Mouse (Mus musculus): Measurements from ENCODE around the gene Pold1. TPM values are rescaled to one million over a fixed set of nuclear protein-coding genes. Genes with fewer than 3 reads are reported as not detected.

The Pold1 gene
- polyA plus RNA-seq (2015; fragmentation: Illumina TruSeq; extraction: RNeasy Lipid Tissue Mini Kit (QIAGEN cat#74804); ENCODE audit: low read depth, low replicate concordance): 9.0 TPM

GRCm38 (mm10) chr7:44548497-44549087 is at the start of gene Pold1:
Gene Pold1 (minus strand): TSS chr7:44548849.

GRCm38 (mm10) chr7:44590402-44591347 is 42.0 kb upstream of the Pold1 start, which contains the start of gene Kcnc3:
Gene Kcnc3 (plus strand): TSS chr7:44590664.

GRCm38 (mm10) chr7:44572213-44572701 is 23.6 kb upstream of the Pold1 start, which contains the start of gene Napsa:
Gene Napsa (plus strand): TSS chr7:44572380.

GRCm38 (mm10) chr7:44553826-44554225 is 5.2 kb upstream of the Pold1 start, which contains the start of gene Nr1h2:
Gene Nr1h2 (minus strand): TSS chr7:44553951.

GRCm38 (mm10) chr7:44531946-44532732 is 16.5 kb downstream of the Pold1 start, which contains the start of gene Spib:
Gene Spib (minus strand): TSS chr7:44532071.

GRCm38 (mm10) chr7:44524502-44524901 is 24.1 kb downstream of the Pold1 start, which contains the start of gene Mybpc2:
Gene Mybpc2 (minus strand): TSS chr7:44524656.

GRCm38 (mm10) chr7:44495992-44496770 is 52.5 kb downstream of the Pold1 start, which contains the start of the genes Emc10 and Fam71e1:
Gene Emc10 (minus strand): TSS chr7:44496529.
Gene Fam71e1 (plus strand): TSS chr7:44496581.

Other genes starting within 250 kb of the Pold1 start
- gene Clec11a, start 241.9 kb downstream of the Pold1 start, polyA plus RNA-seq (2015; fragmentation: Illumina TruSeq; extraction: RNeasy Lipid Tissue Mini Kit (QIAGEN cat#74804); ENCODE audit: low read depth, low replicate concordance): 3.5 TPM
- 128 TPM for gene Shank1, start 238.6 kb downstream of the Pold1 start, polyA plus RNA-seq (2015; fragmentation: Illumina TruSeq; extraction: RNeasy Lipid Tissue Mini Kit (QIAGEN cat#74804); ENCODE audit: low read depth, low replicate concordance)
- 52.4 TPM for gene Syt3, start 164.7 kb downstream of the Pold1 start, polyA plus RNA-seq (2015; fragmentation: Illumina TruSeq; extraction: RNeasy Lipid Tissue Mini Kit (QIAGEN cat#74804); ENCODE audit: low read depth, low replicate concordance)
- 2.1 TPM for gene 1700008O03Rik, start 163.0 kb downstream of the Pold1 start, polyA plus RNA-seq (2015; fragmentation: Illumina TruSeq; extraction: RNeasy Lipid Tissue Mini Kit (QIAGEN cat#74804); ENCODE audit: low read depth, low replicate concordance)
- 115 TPM for gene Lrrc4b, start 119.8 kb downstream of the Pold1 start, polyA plus RNA-seq (2015; fragmentation: Illumina TruSeq; extraction: RNeasy Lipid Tissue Mini Kit (QIAGEN cat#74804); ENCODE audit: low read depth, low replicate concordance)
- gene Aspdh, start 83.5 kb downstream of the Pold1 start, polyA plus RNA-seq (2015; fragmentation: Illumina TruSeq; extraction: RNeasy Lipid Tissue Mini Kit (QIAGEN cat#74804); ENCODE audit: low read depth, low replicate concordance): 4.1 TPM
- 128 TPM for gene Josd2, start 80.9 kb downstream of the Pold1 start, polyA plus RNA-seq (2015; fragmentation: Illumina TruSeq; extraction: RNeasy Lipid Tissue Mini Kit (QIAGEN cat#74804); ENCODE audit: low read depth, low replicate concordance)
- gene Emc10, start 52.3 kb downstream of the Pold1 start, polyA plus RNA-seq (2015; fragmentation: Illumina TruSeq; extraction: RNeasy Lipid Tissue Mini Kit (QIAGEN cat#74804); ENCODE audit: low read depth, low replicate concordance): 221 TPM
- gene Fam71e1, start 52.3 kb downstream of the Pold1 start, polyA plus RNA-seq (2015; fragmentation: Illumina TruSeq; extraction: RNeasy Lipid Tissue Mini Kit (QIAGEN cat#74804); ENCODE audit: low read depth, low replicate concordance): 11.4 TPM
- gene Mybpc2, start 24.2 kb downstream of the Pold1 start, polyA plus RNA-seq (2015; fragmentation: Illumina TruSeq; extraction: RNeasy Lipid Tissue Mini Kit (QIAGEN cat#74804); ENCODE audit: low read depth, low replicate concordance): 0.19 TPM
- gene Spib, start 16.8 kb downstream of the Pold1 start, polyA plus RNA-seq (2015; fragmentation: Illumina TruSeq; extraction: RNeasy Lipid Tissue Mini Kit (QIAGEN cat#74804); ENCODE audit: low read depth, low replicate concordance): not detected
- 56.3 TPM for gene Nr1h2, start 5.1 kb upstream of the Pold1 start, polyA plus RNA-seq (2015; fragmentation: Illumina TruSeq; extraction: RNeasy Lipid Tissue Mini Kit (QIAGEN cat#74804); ENCODE audit: low read depth, low replicate concordance)
- not detected for gene Napsa, start 23.5 kb upstream of the Pold1 start, polyA plus RNA-seq (2015; fragmentation: Illumina TruSeq; extraction: RNeasy Lipid Tissue Mini Kit (QIAGEN cat#74804); ENCODE audit: low read depth, low replicate concordance)
- gene Kcnc3, start 41.8 kb upstream of the Pold1 start, polyA plus RNA-seq (2015; fragmentation: Illumina TruSeq; extraction: RNeasy Lipid Tissue Mini Kit (QIAGEN cat#74804); ENCODE audit: low read depth, low replicate concordance): 68.0 TPM
- 18.8 TPM for gene Myh14, start 122.0 kb upstream of the Pold1 start, polyA plus RNA-seq (2015; fragmentation: Illumina TruSeq; extraction: RNeasy Lipid Tissue Mini Kit (QIAGEN cat#74804); ENCODE audit: low read depth, low replicate concordance)
- gene Izumo2, start 159.9 kb upstream of the Pold1 start, polyA plus RNA-seq (2015; fragmentation: Illumina TruSeq; extraction: RNeasy Lipid Tissue Mini Kit (QIAGEN cat#74804); ENCODE audit: low read depth, low replicate concordance): not detected
- gene Vrk3, start 199.6 kb upstream of the Pold1 start, polyA plus RNA-seq (2015; fragmentation: Illumina TruSeq; extraction: RNeasy Lipid Tissue Mini Kit (QIAGEN cat#74804); ENCODE audit: low read depth, low replicate concordance): 30.2 TPM
- 0.91 TPM for gene Zfp473, start 202.2 kb upstream of the Pold1 start, polyA plus RNA-seq (2015; fragmentation: Illumina TruSeq; extraction: RNeasy Lipid Tissue Mini Kit (QIAGEN cat#74804); ENCODE audit: low read depth, low replicate concordance)

All from brain, adult 10 weeks (tissue).